Mouse (Mus musculus) urinary bladder, postnatal 4 days (tissue): ENCODE results near the gene Chrne.

ENCODE experiments used
- DNase-seq, 2 experiments: peaks; one replicate each; pipeline ENCODE4 v3.0.0; 2021 to 2022; ENCODE audit warnings: low spot score in 2 of 2

Chrne gene

GRCm38 (mm10) chr11:70619101-70619500, at the start of gene Chrne:
Chrne (minus strand) TSS chr11:70619216.
- no peak for DNase-seq

- peak in 1 of 2 experiments; percentile 77 for DNase-seq
Measured at GRCm38 (mm10) chr11:70668335-70668770, 49.3 kb upstream of the Chrne start.

- no peak for DNase-seq
Measured at GRCm38 (mm10) chr11:70667271-70668150, 48.5 kb upstream of the Chrne start.

- DNase-seq, result no peak
Measured at GRCm38 (mm10) chr11:70666687-70667086, 47.7 kb upstream of the Chrne start.

GRCm38 (mm10) chr11:70664741-70665140, 45.7 kb upstream of the Chrne start:
- no peak for DNase-seq

GRCm38 (mm10) chr11:70663957-70664356, 44.9 kb upstream of the Chrne start:
- no peak for DNase-seq

GRCm38 (mm10) chr11:70663101-70663500, 44.1 kb upstream of the Chrne start:
- DNase-seq, result no peak

- DNase-seq, result no peak
Measured at GRCm38 (mm10) chr11:70660571-70660970, 41.6 kb upstream of the Chrne start.

GRCm38 (mm10) chr11:70658942-70659341, 39.9 kb upstream of the Chrne start:
- no peak for DNase-seq

GRCm38 (mm10) chr11:70658521-70658920, 39.5 kb upstream of the Chrne start:
- no peak for DNase-seq

- no peak for DNase-seq
Measured at GRCm38 (mm10) chr11:70657991-70658390, 39.0 kb upstream of the Chrne start.

GRCm38 (mm10) chr11:70657573-70657972, 38.6 kb upstream of the Chrne start:
- peak in 1 of 2 experiments; percentile 16 for DNase-seq

- DNase-seq, result peak in 1 of 2 experiments; percentile 18
Measured at GRCm38 (mm10) chr11:70656964-70657363, 37.9 kb upstream of the Chrne start, which contains the start of gene Eno3. Eno3 (plus strand) TSS chr11:70657202.

GRCm38 (mm10) chr11:70656456-70656927, 37.5 kb upstream of the Chrne start:
- peak in 1 of 2 experiments; percentile 64 for DNase-seq

- peak; percentile 75 to 78 for DNase-seq
Measured at GRCm38 (mm10) chr11:70655571-70656455, 36.8 kb upstream of the Chrne start.

GRCm38 (mm10) chr11:70654923-70655570, 36.0 kb upstream of the Chrne start:
- DNase-seq, result peak; percentile 81 to 85

- peak; percentile 71 to 80 for DNase-seq
Measured at GRCm38 (mm10) chr11:70654198-70654922, 35.3 kb upstream of the Chrne start, which contains the start of gene Pfn1. Pfn1 (minus strand) TSS chr11:70654644.

- DNase-seq, result peak in 1 of 2 experiments; percentile 70
Measured at GRCm38 (mm10) chr11:70653345-70654197, 34.6 kb upstream of the Chrne start.

- DNase-seq, result no peak
Measured at GRCm38 (mm10) chr11:70652884-70653344, 33.9 kb upstream of the Chrne start.
